Mouse (Mus musculus): ENCODE results near the gene Dazap1. TPM values are rescaled to one million over a fixed set of nuclear protein-coding genes. Genes with fewer than 3 reads are reported as not detected.

Gene Dazap1
- total and polyA plus RNA-seq, 3 experiments = 41.0 to 57.9 (median 56.4) TPM

- intact Hi-C loops (cut with DNase I) = no loop called here
- H3K27me3 ChIP-seq (ENCODE audit: control insufficient read depth, insufficient read depth, low read length) = peaks cover 3% of the 10 kb centered on the region; the same call in 1 of the 2 replicates
Measured at GRCm38 (mm10) chr10:80304458-80304857, 43.2 kb downstream of the Dazap1 start.

GRCm38 (mm10) chr10:80304862-80305261, 43.6 kb downstream of the Dazap1 start:
- Histone ChIP-seq H3K27me3 (ENCODE audit: control insufficient read depth, insufficient read depth, low read length) (peaks cover 3% of the 10 kb centered on the region; the same call in 1 of the 2 replicates), H3K4me3 (no peak overlapping the region), H3K9ac (ENCODE audit: low read depth, low read length) (no peak overlapping the region), H3K27ac (no peak overlapping the region), H3K4me1 (ENCODE audit: control insufficient read depth, insufficient read depth, low read length) (peaks cover 5% of the 10 kb centered on the region), H3K79me2 (replicated peaks; ENCODE audit: control insufficient read depth, insufficient read depth, low read length) (no peaks in the 10 kb centered on the region), H3K36me3 (ENCODE audit: control insufficient read depth, insufficient read depth, low read length) (no peaks in the 10 kb centered on the region)
- no peak for TF ChIP-seq CTCF (IDR thresholded peaks at IDR 0.05)
- TF ChIP-seq EP300 (IDR thresholded peaks at IDR 0.05; ENCODE audit: insufficient read depth, low read depth, low read length) = no peak
- TF ChIP-seq POLR2A (IDR thresholded peaks at IDR 0.05; ENCODE audit: insufficient read depth, low read depth, low read length) = no peak
- WGBS = 24% methylated on average over 25 of the region's 25 CpGs
- intact Hi-C loops (cut with DNase I) = no loop called here
- no peak for DNase-seq

More at GRCm38 (mm10) chr10:80304458-80304857, 43.2 kb downstream of the Dazap1 start:
- DNase-seq = no peak
- Histone ChIP-seq H3K27ac (no peak overlapping the region), H3K4me3 (no peak overlapping the region), H3K36me3 (ENCODE audit: control insufficient read depth, insufficient read depth, low read length) (no peaks in the 10 kb centered on the region), H3K9ac (ENCODE audit: low read depth, low read length) (no peak overlapping the region), H3K79me2 (replicated peaks; ENCODE audit: control insufficient read depth, insufficient read depth, low read length) (no peaks in the 10 kb centered on the region), H3K4me1 (ENCODE audit: control insufficient read depth, insufficient read depth, low read length) (peaks cover 5% of the 10 kb centered on the region)
- WGBS = 40% methylated on average over 12 of the region's 12 CpGs
- TF ChIP-seq POLR2A (IDR thresholded peaks at IDR 0.05; ENCODE audit: insufficient read depth, low read depth, low read length) = no peak
- no peak for TF ChIP-seq CTCF (IDR thresholded peaks at IDR 0.05)
- TF ChIP-seq EP300 (IDR thresholded peaks at IDR 0.05; ENCODE audit: insufficient read depth, low read depth, low read length) = no peak

GRCm38 (mm10) chr10:80311560-80311959, 50.3 kb downstream of the Dazap1 start:
- no peak overlapping the region for H3K9ac ChIP-seq (ENCODE audit: low read depth, low read length)
- no peak overlapping the region for H3K4me3 ChIP-seq
- WGBS = 79% methylated on average over 16 of the region's 16 CpGs
- H3K79me2 ChIP-seq (replicated peaks; ENCODE audit: control insufficient read depth, insufficient read depth, low read length) = no peaks in the 10 kb centered on the region
- no peak for TF ChIP-seq CTCF (IDR thresholded peaks at IDR 0.05)
- TF ChIP-seq POLR2A (IDR thresholded peaks at IDR 0.05; ENCODE audit: insufficient read depth, low read depth, low read length) = no peak
- no peak for TF ChIP-seq EP300 (IDR thresholded peaks at IDR 0.05; ENCODE audit: insufficient read depth, low read depth, low read length)
- no peak overlapping the region for H3K27ac ChIP-seq
- intact Hi-C loops (cut with DNase I) = no loop called here
- no peaks in the 10 kb centered on the region; the same call in 1 of the 2 replicates for H3K4me1 ChIP-seq (ENCODE audit: control insufficient read depth, insufficient read depth, low read length)
- H3K27me3 ChIP-seq (ENCODE audit: control insufficient read depth, insufficient read depth, low read length) = no peaks in the 10 kb centered on the region
- no peaks in the 10 kb centered on the region for H3K36me3 ChIP-seq (ENCODE audit: control insufficient read depth, insufficient read depth, low read length)
- no peak for DNase-seq

GRCm38 (mm10) chr10:80312586-80313504, 51.6 kb downstream of the Dazap1 start:
- Histone ChIP-seq H3K4me1 (ENCODE audit: control insufficient read depth, insufficient read depth, low read length) (peaks cover 3% of the 10 kb centered on the region; the same call in 1 of the 2 replicates), H3K36me3 (ENCODE audit: control insufficient read depth, insufficient read depth, low read length) (no peaks in the 10 kb centered on the region), H3K27ac (no peak overlapping the region), H3K79me2 (replicated peaks; ENCODE audit: control insufficient read depth, insufficient read depth, low read length) (no peaks in the 10 kb centered on the region), H3K27me3 (ENCODE audit: control insufficient read depth, insufficient read depth, low read length) (no peaks in the 10 kb centered on the region), H3K4me3 (no peak overlapping the region), H3K9ac (ENCODE audit: low read depth, low read length) (no peak overlapping the region)
- TF ChIP-seq EP300 (IDR thresholded peaks at IDR 0.05; ENCODE audit: insufficient read depth, low read depth, low read length) (no peak), CTCF (IDR thresholded peaks at IDR 0.05) (no peak), POLR2A (IDR thresholded peaks at IDR 0.05; ENCODE audit: insufficient read depth, low read depth, low read length) (no peak)
- 67% methylated on average over 54 of the region's 54 CpGs for WGBS
- intact Hi-C loops (cut with DNase I) = no loop called here
- no peak for DNase-seq

GRCm38 (mm10) chr10:80313627-80314201, 52.4 kb downstream of the Dazap1 start:
- intact Hi-C loops (cut with DNase I) = no loop called here
- DNase-seq = peak in 1 of 2 experiments; percentile 36
- Histone ChIP-seq H3K4me3 (no peak overlapping the region), H3K9ac (ENCODE audit: low read depth, low read length) (no peak overlapping the region), H3K27ac (no peak overlapping the region), H3K79me2 (replicated peaks; ENCODE audit: control insufficient read depth, insufficient read depth, low read length) (no peaks in the 10 kb centered on the region), H3K36me3 (ENCODE audit: control insufficient read depth, insufficient read depth, low read length) (no peaks in the 10 kb centered on the region), H3K4me1 (ENCODE audit: control insufficient read depth, insufficient read depth, low read length) (peaks cover 3% of the 10 kb centered on the region; the same call in 1 of the 2 replicates), H3K27me3 (ENCODE audit: control insufficient read depth, insufficient read depth, low read length) (no peaks in the 10 kb centered on the region)
- TF ChIP-seq EP300 (IDR thresholded peaks at IDR 0.05; ENCODE audit: insufficient read depth, low read depth, low read length) (no peak), POLR2A (IDR thresholded peaks at IDR 0.05; ENCODE audit: insufficient read depth, low read depth, low read length) (no peak), CTCF (IDR thresholded peaks at IDR 0.05) (no peak)
- WGBS = 24% methylated on average over 20 of the region's 20 CpGs
